Mouse (Mus musculus): ENCODE results near the gene Gm10644.
"Not testable (repeated sequence)": the region's sequence is repeated elsewhere in the genome, so short reads cannot be mapped to it uniquely, and the experiment has no call there.

Gm10644 gene

GRCm38 (mm10) chr8:83955106-83955957 is at the start of gene Gm10644, which contains the start of gene Asf1b:
Gene Gm10644 (minus strand): TSS chr8:83955205.
Gene Asf1b (plus strand): TSS chr8:83955507.
- DNase-seq (ENCODE audit: low read depth, low spot score): peak; percentile 100

GRCm38 (mm10) chr8:84004533-84005201 is 49.7 kb upstream of the Gm10644 start:
- DNase-seq (ENCODE audit: low read depth, low spot score): peak; percentile 97

GRCm38 (mm10) chr8:84003612-84004246 is 48.7 kb upstream of the Gm10644 start:
- no peak for DNase-seq (ENCODE audit: low read depth, low spot score)

- DNase-seq (ENCODE audit: low read depth, low spot score): no peak
Measured at GRCm38 (mm10) chr8:84002957-84003611, 48.1 kb upstream of the Gm10644 start.

- DNase-seq (ENCODE audit: low read depth, low spot score): no peak
Measured at GRCm38 (mm10) chr8:84001281-84002000, 46.4 kb upstream of the Gm10644 start, which contains the start of gene 1700067K01Rik. Gene 1700067K01Rik (plus strand): TSS chr8:84001502.

GRCm38 (mm10) chr8:83999825-84000224 is 44.8 kb upstream of the Gm10644 start:
- no peak for DNase-seq (ENCODE audit: low read depth, low spot score)

- no peak for DNase-seq (ENCODE audit: low read depth, low spot score)
Measured at GRCm38 (mm10) chr8:83999057-83999705, 44.2 kb upstream of the Gm10644 start.

- DNase-seq (ENCODE audit: low read depth, low spot score): peak; percentile 91
Measured at GRCm38 (mm10) chr8:83998231-83999056, 43.4 kb upstream of the Gm10644 start.

GRCm38 (mm10) chr8:83997511-83998141 is 42.6 kb upstream of the Gm10644 start, which contains the start of gene Samd1:
Gene Samd1 (plus strand): TSS chr8:83997672.
- peak; percentile 70 for DNase-seq (ENCODE audit: low read depth, low spot score)

- peak; percentile 91 for DNase-seq (ENCODE audit: low read depth, low spot score)
Measured at GRCm38 (mm10) chr8:83996567-83997505, 41.8 kb upstream of the Gm10644 start.

GRCm38 (mm10) chr8:83995973-83996372 is 41.0 kb upstream of the Gm10644 start:
- no peak for DNase-seq (ENCODE audit: low read depth, low spot score)

GRCm38 (mm10) chr8:83994030-83994429 is 39.0 kb upstream of the Gm10644 start:
- DNase-seq (ENCODE audit: low read depth, low spot score): no peak

GRCm38 (mm10) chr8:83992488-83992887 is 37.5 kb upstream of the Gm10644 start:
- DNase-seq (ENCODE audit: low read depth, low spot score): no peak

GRCm38 (mm10) chr8:83990170-83990569 is 35.2 kb upstream of the Gm10644 start:
- DNase-seq (ENCODE audit: low read depth, low spot score): no peak

GRCm38 (mm10) chr8:83989243-83989642 is 34.2 kb upstream of the Gm10644 start:
- peak; percentile 68 for DNase-seq (ENCODE audit: low read depth, low spot score)

GRCm38 (mm10) chr8:83983222-83983621 is 28.2 kb upstream of the Gm10644 start:
- not testable (repeated sequence) for DNase-seq (ENCODE audit: low read depth, low spot score)

- no peak for DNase-seq (ENCODE audit: low read depth, low spot score)
Measured at GRCm38 (mm10) chr8:83982449-83982848, 27.4 kb upstream of the Gm10644 start.

- no peak for DNase-seq (ENCODE audit: low read depth, low spot score)
Measured at GRCm38 (mm10) chr8:83981533-83981932, 26.5 kb upstream of the Gm10644 start.
